Mouse (Mus musculus): ENCODE results near the gene 4933406M09Rik.

GRCm38 (mm10) chr1:134339757-134340619, 45.8 kb upstream of the 4933406M09Rik start:
- TF ChIP-seq CTCF (IDR thresholded peaks at IDR 0.05; ENCODE audit: insufficient read depth, low read depth, low read length) = no peak
- TF ChIP-seq POLR2A (IDR thresholded peaks at IDR 0.05; ENCODE audit: insufficient read depth, low read depth, low read length) = no peak

Measured in olfactory bulb, adult 2 months (tissue).